Mouse (Mus musculus) kidney, adult 2 months (tissue): Measurements from ENCODE around the gene Ubac2.

Source experiments
- CTCF ChIP-seq: fragments of 200-500 bp; conservative IDR thresholded peaks from 2 replicates; pipeline ENCODE4 v1.5.1; 2011; ENCODE audit warnings: low read depth, mild to moderate bottlenecking, control low read depth, low read length, moderate library complexity, mixed read lengths; ENCODE audit not compliant: insufficient read depth, insufficient read length
- POLR2A ChIP-seq: fragments of 200-500 bp; IDR thresholded peaks from one replicate; pipeline ENCODE4 v1.6.1; 2011; ENCODE audit warnings: low read depth, low read length, control low read depth

DNA sequence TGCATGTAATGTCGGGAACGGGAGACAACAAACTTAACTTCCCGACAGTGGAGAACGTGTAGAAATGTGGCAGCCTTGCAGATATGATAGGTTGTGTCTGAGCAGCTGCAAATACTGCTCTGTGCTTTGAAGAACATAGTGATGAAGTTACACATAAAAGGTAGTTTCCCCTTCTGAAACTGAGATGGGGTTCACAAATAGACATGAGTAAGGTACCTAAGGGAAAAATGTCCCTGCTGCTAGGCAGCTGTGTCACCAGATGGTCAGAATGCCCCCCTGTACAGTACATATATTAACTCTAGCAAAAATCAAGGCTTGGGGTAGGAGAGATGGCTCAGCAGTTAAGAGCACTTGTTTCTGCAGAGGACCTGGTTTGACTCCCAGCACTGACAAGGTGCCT, 4.8 kb upstream of the Ubac2 start:
- TF ChIP-seq CTCF, result no peak
- TF ChIP-seq POLR2A, result no peak
